Mouse (Mus musculus) hindbrain, embryonic 15.5 days (tissue): Measurements from ENCODE around the gene Pdzd2. TPM values are rescaled to one million over a fixed set of nuclear protein-coding genes. Genes with fewer than 3 reads are reported as not detected.

ENCODE experiments used
- ATAC-seq: fragments of 200-750 bp; cut with Nextera tagmentation; 2 replicates; pipeline ENCODE4 v1.8.0; 2017; ENCODE audit warnings: low read depth, moderate number of reproducible peaks, moderate TSS enrichment; ENCODE audit not compliant: low FRiP score
- H3K27ac ChIP-seq: fragments of 300-500 bp; sonication (generic); replicated peaks from 2 replicates; pipeline ENCODE4 v1.5.1; 2015; ENCODE audit warnings: mild to moderate bottlenecking, inconsistent platforms
- H3K27me3 ChIP-seq: fragments of 300-500 bp; sonication (generic); 2 replicates; pipeline ENCODE4 v1.6.1; 2015; ENCODE audit warnings: control low read depth, inconsistent platforms
- H3K36me3 ChIP-seq: fragments of 300-500 bp; sonication (generic); 2 replicates; pipeline ENCODE4 v1.6.1; 2015; ENCODE audit warnings: control low read depth, inconsistent platforms
- H3K4me1 ChIP-seq: fragments of 300-500 bp; sonication (generic); replicated peaks from 2 replicates; pipeline ENCODE4 v1.6.1; 2015; ENCODE audit warnings: control low read depth, inconsistent platforms
- H3K4me2 ChIP-seq: fragments of 300-500 bp; sonication (generic); 2 replicates; pipeline ENCODE4 v1.6.1; 2015; ENCODE audit warnings: moderate library complexity, mild to moderate bottlenecking, inconsistent platforms
- H3K4me3 ChIP-seq: fragments of 300-500 bp; sonication (generic); 2 replicates; pipeline ENCODE4 v1.5.1; 2015; ENCODE audit warnings: mild to moderate bottlenecking, inconsistent platforms
- H3K9ac ChIP-seq: fragments of 300-500 bp; sonication (generic); 2 replicates; pipeline ENCODE4 v1.6.1; 2015; ENCODE audit warnings: inconsistent platforms
- H3K9me3 ChIP-seq: fragments of 300-500 bp; sonication (generic); 2 replicates; pipeline ENCODE4 v1.6.1; 2016; ENCODE audit warnings: control low read depth, inconsistent platforms
- WGBS: fragments of 180-500 bp; shearing (Covaris S2); methylation state at CpG from one replicate; pipeline ENCODE4 v1.1.7; 2015; 5-methylcytosine and 5-hydroxymethylcytosine counted together
- polyA plus RNA-seq: library from polyadenylated mRNA; unstranded; fragments of >200 nt; fragmentation: Nextera tagmentation; extraction: Ambion mirVana; gene quantifications from 2 replicates; pipeline ENCODE4 v1.2.1, GENCODE M21; 2015

Gene Pdzd2
- polyA plus RNA-seq, 1 experiment from 2014 or later = 16.9 TPM

- H3K9me3 ChIP-seq = no peaks in the 10 kb centered on the region
- H3K36me3 ChIP-seq = no peaks in the 10 kb centered on the region
- no peak overlapping the region for H3K9ac ChIP-seq
- no peak overlapping the region for H3K27ac ChIP-seq
- H3K4me3 ChIP-seq = no peak overlapping the region
- H3K27me3 ChIP-seq = no peaks in the 10 kb centered on the region
- WGBS = 5% methylated on average over 5 of the region's 5 CpGs
- H3K4me1 ChIP-seq = no peaks in the 10 kb centered on the region; the same call in 1 of the 2 replicates
- ATAC-seq = peak; percentile 94
- no peak overlapping the region for H3K4me2 ChIP-seq
These were observed 153.6 kb downstream of the Pdzd2 start for GRCm38 (mm10) chr15:12586154-12586553.

DNA sequence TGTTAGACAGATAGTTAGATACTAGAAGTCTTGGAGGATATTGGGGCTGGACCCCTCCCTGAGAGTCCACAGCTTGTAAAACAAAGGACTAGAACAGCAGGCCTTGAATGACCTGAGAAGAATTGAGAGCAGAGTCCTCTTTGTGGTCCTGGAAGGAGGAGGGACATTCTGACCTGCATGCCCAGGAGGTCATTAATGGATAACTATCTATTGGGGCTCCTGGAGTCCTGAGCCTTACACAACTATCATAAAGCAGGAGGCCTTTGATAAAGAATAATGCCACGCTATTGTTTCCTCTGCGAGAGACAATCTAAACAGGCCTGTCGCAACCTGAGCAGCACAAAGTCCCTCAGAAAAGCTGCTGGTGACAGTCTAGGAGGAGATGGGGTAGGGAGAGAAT lies 156.7 kb downstream of the Pdzd2 start:
- H3K27me3 ChIP-seq = no peaks in the 10 kb centered on the region
- WGBS = 56% methylated on average over 3 of the region's 3 CpGs
- H3K36me3 ChIP-seq = no peaks in the 10 kb centered on the region
- no peak overlapping the region for H3K4me3 ChIP-seq
- H3K4me2 ChIP-seq = no peak overlapping the region
- peaks cover 4% of the 10 kb centered on the region; the same call in 1 of the 2 replicates for H3K4me1 ChIP-seq
- no peak overlapping the region for H3K27ac ChIP-seq
- H3K9me3 ChIP-seq = no peaks in the 10 kb centered on the region
- no peak overlapping the region for H3K9ac ChIP-seq
- no peak for ATAC-seq

DNA sequence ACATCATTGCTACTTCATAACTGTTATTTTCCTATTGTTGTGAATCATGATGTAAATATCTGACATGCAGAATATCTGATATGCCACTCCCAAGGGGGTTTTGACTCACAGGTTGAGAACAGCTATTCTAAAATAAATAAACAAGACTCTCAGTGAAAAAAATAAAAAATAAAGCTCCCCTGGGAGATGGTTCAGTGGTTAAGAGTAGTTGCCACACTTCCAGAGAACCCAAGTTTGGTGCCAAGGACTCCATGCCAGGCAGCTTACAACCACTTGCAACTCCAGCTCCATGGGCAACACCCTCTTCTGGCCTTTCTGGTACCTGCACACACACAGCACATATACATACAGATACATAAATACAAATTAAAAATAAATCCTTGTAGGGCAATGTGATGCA lies 157.3 kb downstream of the Pdzd2 start:
- Histone ChIP-seq H3K27ac (no peak overlapping the region), H3K4me1 (peaks cover 10% of the 10 kb centered on the region), H3K4me3 (no peak overlapping the region), H3K9ac (no peak overlapping the region), H3K4me2 (no peak overlapping the region), H3K9me3 (no peaks in the 10 kb centered on the region), H3K27me3 (no peaks in the 10 kb centered on the region), H3K36me3 (no peaks in the 10 kb centered on the region)
- no peak for ATAC-seq

DNA sequence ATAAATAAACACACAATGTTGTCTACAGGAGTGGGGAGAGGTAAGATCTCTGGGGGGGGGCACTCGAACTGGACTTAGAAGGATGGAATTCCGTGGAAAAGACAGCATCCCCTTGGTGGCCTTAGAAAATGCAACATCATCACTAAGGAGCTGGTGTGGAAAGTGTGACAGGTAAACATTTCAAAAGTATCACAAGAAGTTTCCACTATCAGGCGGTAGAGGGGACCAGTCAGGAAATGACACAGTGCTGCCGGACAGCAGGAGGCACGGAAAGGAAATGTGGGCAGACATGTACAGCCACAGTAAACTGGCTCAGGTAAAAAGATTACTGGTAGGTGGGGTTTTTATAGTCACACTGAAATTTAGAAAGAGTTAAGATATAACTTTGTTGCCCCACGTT lies 160.5 kb downstream of the Pdzd2 start:
- Histone ChIP-seq H3K9me3 (no peaks in the 10 kb centered on the region), H3K9ac (no peak overlapping the region), H3K36me3 (no peaks in the 10 kb centered on the region), H3K4me1 (peaks cover 17% of the 10 kb centered on the region), H3K4me2 (no peak overlapping the region), H3K27ac (no peak overlapping the region), H3K27me3 (no peaks in the 10 kb centered on the region), H3K4me3 (no peak overlapping the region)
- WGBS = 84% methylated on average over 6 of the region's 6 CpGs
- ATAC-seq = no peak

GRCm38 (mm10) chr15:12578276-12578675 lies 161.4 kb downstream of the Pdzd2 start:
- peak; percentile 58 for ATAC-seq
- WGBS = 40% methylated on average over 5 of the region's 5 CpGs
- H3K36me3 ChIP-seq = no peaks in the 10 kb centered on the region

GRCm38 (mm10) chr15:12577715-12578114 lies 162.0 kb downstream of the Pdzd2 start:
- peaks cover 17% of the 10 kb centered on the region for H3K4me1 ChIP-seq
- H3K9me3 ChIP-seq = no peaks in the 10 kb centered on the region
- no peaks in the 10 kb centered on the region for H3K27me3 ChIP-seq
- ATAC-seq = peak; percentile 55; the same call in 1 of the 2 replicates
- H3K4me2 ChIP-seq = peak overlapping the region; percentile 34; the same call in 1 of the 2 replicates
- peak overlapping the region; percentile 44; the same call in 1 of the 2 replicates for H3K27ac ChIP-seq
- no peak overlapping the region for H3K9ac ChIP-seq
- H3K4me3 ChIP-seq = no peak overlapping the region
- H3K36me3 ChIP-seq = no peaks in the 10 kb centered on the region
- WGBS = 69% methylated on average over 6 of the region's 6 CpGs

More at GRCm38 (mm10) chr15:12578276-12578675, 161.4 kb downstream of the Pdzd2 start:
- Histone ChIP-seq H3K27ac (no peak overlapping the region), H3K4me1 (peaks cover 17% of the 10 kb centered on the region), H3K4me3 (no peak overlapping the region), H3K4me2 (no peak overlapping the region), H3K9me3 (no peaks in the 10 kb centered on the region), H3K27me3 (no peaks in the 10 kb centered on the region), H3K9ac (no peak overlapping the region)

- WGBS = 15% methylated on average over 11 of the region's 11 CpGs
- Histone ChIP-seq H3K9me3 (no peaks in the 10 kb centered on the region), H3K27me3 (no peaks in the 10 kb centered on the region), H3K9ac (no peak overlapping the region), H3K4me2 (peak overlapping the region; percentile 34), H3K4me1 (peaks cover 17% of the 10 kb centered on the region), H3K4me3 (no peak overlapping the region), H3K36me3 (no peaks in the 10 kb centered on the region), H3K27ac (peak overlapping the region; percentile 44; the same call in 1 of the 2 replicates)
- ATAC-seq = peak; percentile 81
These were observed 162.5 kb downstream of the Pdzd2 start for GRCm38 (mm10) chr15:12577054-12577696.

GRCm38 (mm10) chr15:12573621-12574020 lies 166.1 kb downstream of the Pdzd2 start:
- WGBS = 90% methylated on average over 3 of the region's 3 CpGs
- Histone ChIP-seq H3K9ac (no peak overlapping the region), H3K27ac (no peak overlapping the region), H3K9me3 (no peaks in the 10 kb centered on the region), H3K36me3 (no peaks in the 10 kb centered on the region), H3K27me3 (no peaks in the 10 kb centered on the region), H3K4me3 (no peak overlapping the region), H3K4me1 (peaks cover 17% of the 10 kb centered on the region), H3K4me2 (no peak overlapping the region)
- no peak for ATAC-seq

DNA sequence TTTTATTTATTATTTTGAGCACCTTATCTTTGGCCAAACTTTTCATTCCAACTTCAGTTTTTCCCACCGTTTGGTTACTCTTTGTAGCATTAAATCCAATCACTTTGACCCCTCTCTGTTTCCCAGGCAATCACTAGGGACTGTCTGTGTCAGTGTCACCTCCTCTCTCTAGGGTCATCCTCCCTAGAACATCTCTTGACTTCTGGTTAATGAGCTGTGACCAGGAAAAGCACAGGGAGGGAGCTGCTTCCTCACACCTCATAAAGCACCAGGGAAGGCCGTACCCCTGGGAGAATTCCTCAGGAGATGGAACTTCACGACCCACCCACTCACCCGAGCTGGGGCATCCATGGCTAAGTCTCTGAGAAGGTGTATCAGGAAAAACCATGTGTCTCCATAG lies 168.6 kb downstream of the Pdzd2 start:
- no peak overlapping the region for H3K27ac ChIP-seq
- ATAC-seq = no peak
- no peak overlapping the region for H3K4me3 ChIP-seq
- WGBS = 62% methylated on average over 4 of the region's 4 CpGs
- no peaks in the 10 kb centered on the region for H3K9me3 ChIP-seq
- no peaks in the 10 kb centered on the region for H3K4me1 ChIP-seq
- no peak overlapping the region for H3K4me2 ChIP-seq
- no peak overlapping the region for H3K9ac ChIP-seq
- H3K36me3 ChIP-seq = no peaks in the 10 kb centered on the region
- no peaks in the 10 kb centered on the region for H3K27me3 ChIP-seq

- no peak for ATAC-seq
- Histone ChIP-seq H3K4me3 (no peak overlapping the region), H3K27me3 (no peaks in the 10 kb centered on the region), H3K4me1 (no peaks in the 10 kb centered on the region), H3K36me3 (no peaks in the 10 kb centered on the region), H3K9ac (no peak overlapping the region), H3K27ac (no peak overlapping the region), H3K9me3 (no peaks in the 10 kb centered on the region), H3K4me2 (no peak overlapping the region)
- 90% methylated on average over 11 of the region's 11 CpGs for WGBS
These were observed 172.9 kb downstream of the Pdzd2 start for GRCm38 (mm10) chr15:12566637-12567440.

GRCm38 (mm10) chr15:12565281-12565680 lies 174.4 kb downstream of the Pdzd2 start:
- 86% methylated on average over 8 of the region's 8 CpGs for WGBS
- Histone ChIP-seq H3K27ac (no peak overlapping the region), H3K4me3 (no peak overlapping the region), H3K4me1 (no peaks in the 10 kb centered on the region), H3K36me3 (no peaks in the 10 kb centered on the region), H3K9me3 (no peaks in the 10 kb centered on the region), H3K9ac (no peak overlapping the region), H3K27me3 (no peaks in the 10 kb centered on the region), H3K4me2 (no peak overlapping the region)
- no peak for ATAC-seq

DNA sequence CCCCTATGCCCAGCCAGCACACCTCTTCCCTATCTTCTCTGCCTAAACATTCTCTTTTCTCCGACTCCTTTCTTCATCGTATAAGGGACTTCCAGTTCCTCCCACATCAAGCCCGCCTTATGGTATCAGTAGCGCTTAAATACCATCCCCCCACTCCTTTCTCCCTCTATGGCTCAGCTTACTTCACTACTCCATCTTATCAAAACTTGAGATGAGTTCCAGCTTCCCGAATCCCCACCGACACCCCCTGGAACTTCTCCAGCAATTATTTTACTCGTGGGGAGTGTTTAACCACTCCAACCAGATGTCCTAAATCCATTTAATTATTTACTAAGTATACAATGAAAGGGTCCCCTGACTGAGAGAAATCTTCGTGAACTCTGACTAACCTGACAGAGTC lies 179.2 kb downstream of the Pdzd2 start:
- Histone ChIP-seq H3K27me3 (no peaks in the 10 kb centered on the region), H3K4me2 (no peak overlapping the region), H3K27ac (no peak overlapping the region), H3K4me1 (no peaks in the 10 kb centered on the region), H3K9me3 (no peaks in the 10 kb centered on the region), H3K4me3 (no peak overlapping the region), H3K36me3 (no peaks in the 10 kb centered on the region), H3K9ac (no peak overlapping the region)
- ATAC-seq = no peak
- WGBS = 57% methylated on average over 8 of the region's 8 CpGs
